Mouse (Mus musculus) bone marrow, adult 2 months (tissue): Measurements from ENCODE around the gene Tom1.

Source experiments
- CTCF ChIP-seq: fragments of 200-500 bp; IDR thresholded peaks from 2 replicates; pipeline ENCODE4 v1.5.1; 2011; ENCODE audit warnings: low read length, control low read depth; ENCODE audit not compliant: control insufficient read depth, insufficient read depth
- POLR2A ChIP-seq: fragments of 200-500 bp; IDR thresholded peaks from 2 replicates; pipeline ENCODE4 v1.6.1; 2011; ENCODE audit warnings: low read depth, mild to moderate bottlenecking, control low read depth, low read length, borderline replicate concordance; ENCODE audit not compliant: control insufficient read depth

DNA sequence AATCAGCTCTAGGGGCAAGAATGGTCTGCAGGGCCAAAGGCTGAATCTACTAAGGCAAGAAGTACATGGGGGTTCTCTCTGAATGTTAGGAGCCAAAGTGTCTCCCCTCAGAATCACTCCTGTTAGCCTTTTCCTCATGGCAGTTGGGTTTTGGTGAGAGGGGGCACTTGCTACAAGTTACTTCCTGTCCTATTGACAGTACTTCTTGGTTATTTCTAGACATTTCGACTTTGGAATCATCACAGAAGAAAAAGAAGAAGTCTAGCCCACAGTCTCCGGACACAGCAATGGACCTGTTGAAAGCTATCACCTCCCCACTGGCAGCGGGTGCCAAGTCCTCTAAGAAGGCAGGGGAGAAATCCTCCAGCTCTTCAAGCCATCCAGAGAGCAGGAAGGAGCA, 33.1 kb upstream of the Tom1 start:
- TF ChIP-seq CTCF, result no peak
- TF ChIP-seq POLR2A, result no peak
